25 mouse cellular contexts compared by ENCODE assay signal in the genomic region with DNA sequence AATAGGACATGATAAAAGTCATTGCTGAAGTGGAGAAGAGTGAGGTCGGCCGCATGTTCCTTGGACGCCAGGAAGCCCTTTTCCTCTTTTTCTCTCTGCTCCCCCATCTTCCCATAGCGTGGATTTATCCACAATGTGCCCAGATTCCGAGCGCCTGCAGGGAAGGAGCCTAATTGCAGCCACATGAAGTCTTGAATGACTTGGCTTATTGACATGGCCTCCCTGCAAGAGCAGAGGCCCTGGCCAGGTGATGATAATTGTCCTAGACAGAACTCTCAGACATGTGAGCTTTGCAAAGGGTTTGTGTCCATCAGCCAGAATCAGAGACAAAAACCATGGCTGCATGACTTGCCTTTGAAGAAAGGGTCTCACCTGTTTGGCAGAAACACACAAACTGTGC.
DNase-seq lines count a peak whose midpoint lies in the region; ATAC-seq and TF ChIP-seq lines count a peak whose summit lies in the region.
"Had no signal": no experiment of that assay in that cellular context is flagged by ENCODE, and none has a peak within 500 bp of the region (broad histone marks: within the 10 kb centered on the region; RNA-seq: fewer than 3 reads in every experiment).

No protein-coding gene starts in this region.

- H3K4me3 ChIP-seq in cerebellum, adult 2 months (replicated peaks; ENCODE audit: insufficient read depth, low read depth, low read length) = no peak overlapping the region
- no peak overlapping the region for H3K4me3 ChIP-seq in forebrain, embryonic 10.5 days
- H3K4me3 ChIP-seq: forebrain, embryonic 12.5 days; heart, embryonic 13.5 days; limb, embryonic 13.5 days; liver, embryonic 13.5 days; midbrain, embryonic 12.5 days had no signal

- 5% methylated on average over 6 of the region's 6 CpGs for WGBS in cerebellum, adult 2 months
- WGBS in forebrain, embryonic 10.5 days = 66% methylated on average over 6 of the region's 6 CpGs

- no peaks in the 10 kb centered on the region for H3K9me3 ChIP-seq in forebrain, embryonic 10.5 days
- H3K9me3 ChIP-seq: forebrain, embryonic 12.5 days; heart, embryonic 13.5 days; limb, embryonic 13.5 days; liver, embryonic 13.5 days; midbrain, embryonic 12.5 days had no signal

- H3K27ac ChIP-seq in cerebellum, adult 2 months (ENCODE audit: insufficient read depth, low read length) = no peak overlapping the region
- no peak overlapping the region for H3K27ac ChIP-seq in forebrain, embryonic 10.5 days
- H3K27ac ChIP-seq: forebrain, embryonic 12.5 days; heart, embryonic 13.5 days; limb, embryonic 13.5 days; liver, embryonic 13.5 days; midbrain, embryonic 12.5 days had no signal

- H3K27me3 ChIP-seq in cerebellum, adult 2 months (ENCODE audit: control insufficient read depth, insufficient read depth, low read length) = no peaks in the 10 kb centered on the region; the same call in 1 of the 2 replicates
- H3K27me3 ChIP-seq in forebrain, embryonic 10.5 days (ENCODE audit: poor library complexity, severe bottlenecking) = no peaks in the 10 kb centered on the region
- H3K27me3 ChIP-seq: forebrain, embryonic 12.5 days; heart, embryonic 13.5 days; limb, embryonic 13.5 days; liver, embryonic 13.5 days; midbrain, embryonic 12.5 days had no signal

- peaks cover 16% of the 10 kb centered on the region for H3K4me1 ChIP-seq in cerebellum, adult 2 months (ENCODE audit: control insufficient read depth, insufficient read depth, low read length)
- peaks cover 19% of the 10 kb centered on the region for H3K4me1 ChIP-seq in forebrain, embryonic 10.5 days
- H3K4me1 ChIP-seq: heart, embryonic 13.5 days; liver, embryonic 13.5 days had no signal

- no peaks in the 10 kb centered on the region for H3K36me3 ChIP-seq in forebrain, embryonic 10.5 days (replicated peaks)
- H3K36me3 ChIP-seq: forebrain, embryonic 12.5 days; G1E; heart, embryonic 13.5 days; limb, embryonic 13.5 days; liver, embryonic 13.5 days; midbrain, embryonic 12.5 days had no signal

- DNase-seq in cerebellum, adult 2 months = peak; percentile 18 to 43
- DNase-seq in left cerebral cortex, postnatal 4 days = peak; percentile 73
- DNase-seq in left cerebral cortex, postnatal 10 days (ENCODE audit: extremely low spot score in 1 of 2, low spot score in 2 of 2) = no peak
- DNase-seq in cerebellum, postnatal 25 days = peak; percentile 42 to 49
- peak; percentile 55 for DNase-seq in forelimb bud, embryonic 11.5 days (ENCODE audit: low read depth, low spot score)
- DNase-seq in right cerebral cortex, postnatal 4 days = no peak
- no peak for DNase-seq in forebrain, embryonic 10.5 days (ENCODE audit: extremely low spot score, low spot score)
- DNase-seq: adrenal gland, postnatal 10 days; gastrocnemius, postnatal 14 days; heart, adult 18-20 months; heart, postnatal 36 days; kidney, adult 8-10 months; kidney, postnatal 14 days; liver, embryonic 13.5 days; lung, embryonic 14.5 days; lung, postnatal 36 days; right cerebral cortex, adult 18-20 months had no signal

- no peak for TF ChIP-seq CTCF in cerebellum, adult 2 months (IDR thresholded peaks at IDR 0.05; ENCODE audit: borderline replicate concordance, insufficient read depth, low read depth, low read length)

- intact Hi-C loops in left cerebral cortex, postnatal 4 days (cut with DNase I) = no loop called here
- intact Hi-C loops in left cerebral cortex, postnatal 10 days (cut with DNase I) = no loop called here

- no peak for ATAC-seq in cerebellum, adult (ENCODE audit: insufficient number of reproducible peaks, low FRiP score, low TSS enrichment)
- ATAC-seq: activated CD4-positive, CD25-positive, alpha-beta regulatory T cell, adult 4 months; inflammation-experienced regulatory T-cells, adult 6 months had no signal

- no peak for TF ChIP-seq POLR2A in cerebellum, adult 2 months (IDR thresholded peaks at IDR 0.05; ENCODE audit: borderline replicate concordance, insufficient read depth, low read length)

Comparison
In these comparisons a context has a peak if more than half of its experiments do, and no peak if none do; other contexts are left out.
1. DNase-seq: peak in cerebellum, adult 2 months (2 of 2), left cerebral cortex, postnatal 4 days (single experiment), cerebellum, postnatal 25 days (2 of 2) and forelimb bud, embryonic 11.5 days (single experiment); none in left cerebral cortex, postnatal 10 days (0 of 2), right cerebral cortex, postnatal 4 days (single experiment) and forebrain, embryonic 10.5 days (single experiment).